Mouse (Mus musculus) heart, adult 18-20 months (tissue): ENCODE data around the gene Cirbp. TPM values are rescaled to one million over a fixed set of nuclear protein-coding genes. Genes with fewer than 3 reads are reported as not detected.
A peak's percentile ranks its signal among the peaks of the same experiment; 100 is the strongest.

ENCODE experiments used
- DNase-seq, 2 experiments: peaks; one replicate each; pipeline ENCODE4 v3.0.0; 2021 to 2022; ENCODE audit warnings: mixed read lengths in 1 of 2
- total RNA-seq, 2 experiments: library from RNA; stranded (reverse); gene quantifications; 2 replicates each; pipeline ENCODE4 v1.2.3; 2021

Gene Cirbp
- total RNA-seq, 2 experiments from 2014 or later: 46.3 to 54.9 TPM

DNA sequence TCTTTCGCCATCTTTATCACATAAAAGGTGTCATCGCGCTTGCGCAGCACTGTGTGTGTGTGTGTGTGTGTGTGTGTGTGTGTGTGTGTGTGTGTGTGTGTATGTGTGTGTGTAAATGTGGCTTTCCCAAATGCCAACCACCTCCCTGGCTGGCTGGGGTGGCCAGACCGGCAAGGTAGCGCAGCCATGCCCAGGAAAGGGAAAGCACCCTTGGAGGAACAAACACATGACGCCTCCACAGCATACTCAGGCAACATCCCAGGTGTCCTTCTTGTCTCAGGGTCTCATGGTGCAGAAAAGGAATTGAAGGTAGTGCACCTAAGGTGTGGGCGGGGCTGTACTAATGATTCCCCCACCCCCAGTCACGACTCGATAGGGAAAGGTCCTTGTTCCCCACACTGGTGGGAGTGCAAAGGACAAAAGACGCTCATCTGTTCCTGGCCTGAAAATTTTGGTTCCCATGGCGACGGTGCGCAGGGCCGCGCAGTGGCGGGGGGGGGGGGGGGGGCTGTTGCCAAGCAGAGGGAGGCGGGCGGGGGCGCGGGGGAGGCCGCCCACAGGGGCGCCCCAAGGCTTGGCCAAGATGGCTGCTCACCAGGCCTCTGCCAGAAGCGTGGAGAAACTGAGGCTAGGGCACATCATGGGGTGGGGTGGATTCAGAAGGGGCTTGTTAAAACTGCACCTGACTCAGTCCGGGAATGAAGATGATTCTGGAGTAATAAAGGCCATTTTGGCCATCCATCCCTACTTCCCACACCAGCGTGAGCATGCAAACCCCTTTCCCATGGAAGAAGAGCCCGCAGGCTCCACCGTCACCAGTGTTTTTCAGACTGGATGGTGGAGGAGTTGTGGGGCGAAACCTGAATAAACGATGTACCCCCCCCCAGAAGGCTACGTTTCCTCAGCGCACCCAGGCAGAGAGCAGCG, 27.9 kb upstream of the Cirbp start:
- peak in 1 of 2 experiments; percentile 3 for DNase-seq

DNA sequence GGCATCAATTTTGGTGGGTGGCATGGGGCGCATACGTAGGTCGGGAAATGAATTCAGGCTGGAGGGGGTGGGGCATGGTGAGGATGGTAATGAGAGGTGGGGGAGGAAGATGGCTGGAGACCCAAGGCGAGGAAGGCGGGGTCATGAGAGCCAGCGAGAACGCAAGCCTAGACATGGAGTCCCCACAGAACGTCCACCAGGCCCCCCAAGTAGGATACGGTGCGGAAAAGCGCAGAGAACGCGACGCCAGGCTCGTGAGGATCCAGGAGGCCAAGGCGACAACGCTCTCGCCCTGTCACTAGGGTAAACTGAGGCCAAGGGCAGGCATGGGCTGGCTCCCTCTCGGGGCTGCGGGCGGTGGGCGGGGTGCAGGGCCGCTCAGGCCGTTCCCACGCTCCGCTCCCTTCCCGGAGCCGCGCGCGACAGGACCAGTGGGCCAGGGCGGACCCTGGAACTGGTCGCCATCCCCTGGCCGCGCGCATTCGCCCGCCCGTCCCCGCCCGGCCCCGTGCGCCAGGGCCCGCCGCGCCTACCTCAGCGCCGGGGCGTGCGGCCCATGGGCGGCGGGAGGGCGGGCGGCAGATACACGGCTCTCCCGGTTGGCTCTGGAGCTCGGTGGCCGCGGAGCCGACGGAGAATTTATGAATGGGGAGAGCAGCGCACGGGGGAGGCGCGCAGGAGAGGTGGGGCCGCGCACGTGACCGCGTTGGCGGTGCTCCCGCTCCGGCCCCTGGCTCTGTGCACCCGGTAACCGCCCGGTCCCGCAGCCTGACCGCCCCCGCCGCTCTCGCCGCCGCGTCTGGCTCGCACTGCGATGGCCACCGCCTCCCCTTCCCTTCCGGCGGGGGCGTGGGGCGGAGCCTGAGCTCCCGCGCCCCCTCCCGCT, 27.0 kb upstream of the Cirbp start, which contains the start of gene Atp5d:
TSS of gene Atp5d (plus strand) at position 80 of the 886 bp plus-strand sequence.
- peak; percentile 66 to 77 for DNase-seq

DNA sequence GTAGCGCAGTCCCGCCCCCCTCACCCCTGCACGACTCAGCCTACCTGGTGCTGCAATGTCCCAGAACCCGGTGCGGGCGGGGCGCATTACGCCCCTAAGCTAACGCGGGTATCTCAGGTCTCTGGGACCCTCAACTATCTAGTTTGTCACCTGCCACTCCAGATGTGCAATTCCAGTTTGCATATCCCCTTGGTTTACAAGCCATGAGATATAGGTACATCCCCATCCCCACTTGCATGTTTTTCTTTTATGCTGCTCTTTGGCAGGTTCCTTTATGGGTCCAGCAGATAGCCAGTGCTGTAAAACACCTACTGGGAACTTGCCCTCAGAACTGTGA, 26.4 kb upstream of the Cirbp start:
- DNase-seq: no peak

DNA sequence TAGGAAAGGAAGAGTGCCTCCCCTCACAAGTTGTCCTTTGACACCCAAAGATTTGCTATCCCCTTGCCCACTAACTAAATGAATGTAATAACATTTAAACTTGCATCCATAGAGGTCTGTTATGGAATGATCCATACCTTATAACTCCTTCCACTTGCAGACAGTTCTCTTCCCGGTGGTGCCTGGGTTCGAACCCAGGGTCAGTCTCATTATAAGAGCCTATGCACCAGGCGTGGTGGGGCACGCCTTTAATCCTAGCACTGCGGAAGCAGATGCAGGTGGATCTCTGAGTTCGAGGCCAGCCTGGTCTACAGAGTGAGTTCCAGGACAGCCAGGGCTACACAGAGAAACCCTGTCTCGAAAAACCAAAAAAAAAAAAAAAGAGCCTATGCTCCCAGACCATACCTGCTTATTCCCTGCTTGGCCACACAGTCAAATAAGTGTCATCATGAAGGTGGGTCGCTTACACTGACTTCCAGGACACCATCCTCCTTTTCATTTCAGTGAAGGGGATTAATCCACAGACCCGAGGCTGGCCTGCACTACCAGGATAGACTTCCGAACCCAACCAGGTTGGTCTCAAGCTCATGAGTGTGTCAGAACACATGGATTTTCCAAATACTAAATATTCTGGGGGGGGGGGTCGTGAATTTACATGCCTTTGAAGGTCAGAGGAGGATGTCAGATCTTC, 25.7 kb upstream of the Cirbp start:
- DNase-seq: no peak

DNA sequence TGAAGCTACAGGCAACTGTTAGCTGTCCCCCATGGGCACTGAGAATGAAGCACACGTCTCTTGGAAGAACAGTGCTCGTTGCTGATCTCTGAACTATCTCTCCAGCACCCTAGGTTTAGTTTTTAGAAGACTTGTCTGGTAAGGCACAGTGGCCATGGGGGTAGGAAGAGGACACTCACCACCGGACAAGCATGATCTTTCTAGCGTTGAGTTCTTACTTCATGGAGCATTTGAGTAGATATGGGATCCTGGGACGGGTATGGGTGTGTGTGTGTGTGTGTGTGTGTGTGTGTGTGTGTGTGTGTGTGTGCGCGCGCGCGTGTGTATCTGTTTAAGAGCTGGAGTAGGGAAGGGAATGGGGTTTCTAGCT, 25.1 kb upstream of the Cirbp start, which contains the start of gene Cbarp:
TSS of gene Cbarp (minus strand) at position 170 of the 370 bp plus-strand sequence.
- DNase-seq: no peak

DNA sequence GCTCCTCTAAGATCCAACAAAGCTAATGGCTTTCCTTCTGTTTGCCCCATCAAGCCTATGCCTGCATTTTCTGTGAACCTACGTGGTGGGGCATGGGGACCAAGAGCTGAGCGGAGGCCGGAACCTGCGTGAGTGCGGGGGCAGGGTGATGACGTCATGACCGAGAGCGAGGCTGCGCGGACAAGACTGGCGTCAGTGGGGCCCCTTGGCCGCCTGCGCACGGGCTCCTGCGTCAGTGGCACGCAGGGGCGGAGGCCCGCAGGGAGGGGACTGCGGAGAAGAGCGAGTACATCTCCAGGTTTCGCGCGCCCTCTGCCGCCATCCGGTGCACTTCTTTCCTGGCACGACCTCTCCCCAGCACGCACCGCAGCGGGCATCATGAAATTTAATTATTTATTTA, 24.5 kb upstream of the Cirbp start:
- peak; percentile 95 to 98 for DNase-seq

DNA sequence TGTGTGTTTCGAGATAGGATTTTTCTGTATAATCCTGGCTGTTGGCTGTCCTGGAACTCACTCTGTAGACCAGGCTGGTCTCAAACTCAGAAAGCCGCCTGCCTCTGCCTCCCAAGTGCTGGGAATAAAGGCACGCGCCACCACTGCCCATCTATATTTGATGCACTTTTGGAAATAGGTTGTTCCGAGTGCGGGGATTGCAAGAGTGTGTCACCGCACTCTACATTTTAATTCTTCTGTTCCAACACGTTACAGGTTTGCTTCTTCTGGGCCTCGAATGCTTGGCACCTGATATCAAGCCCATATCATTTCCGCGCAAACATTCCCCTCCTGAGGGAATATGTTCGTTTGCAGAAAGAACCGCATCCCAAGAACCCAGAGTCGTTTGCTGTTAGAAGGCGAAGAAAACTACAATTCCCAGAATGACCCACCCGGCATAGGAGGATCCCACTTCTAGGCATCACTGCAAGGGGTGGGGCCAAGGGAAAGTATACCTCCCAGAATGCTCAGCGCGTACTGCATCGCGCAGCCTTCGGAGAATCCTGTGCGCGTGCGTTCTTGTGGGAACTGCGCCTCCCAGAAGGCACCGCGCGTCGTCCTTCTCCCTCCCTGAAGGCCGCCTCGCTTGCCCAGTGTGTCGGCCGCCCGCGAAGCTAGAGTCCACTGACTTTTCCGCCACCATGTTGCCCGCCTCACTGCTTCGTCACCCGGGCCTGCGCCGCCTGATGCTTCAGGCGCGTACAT, 23.8 kb upstream of the Cirbp start:
- DNase-seq: peak; percentile 97 to 98

DNA sequence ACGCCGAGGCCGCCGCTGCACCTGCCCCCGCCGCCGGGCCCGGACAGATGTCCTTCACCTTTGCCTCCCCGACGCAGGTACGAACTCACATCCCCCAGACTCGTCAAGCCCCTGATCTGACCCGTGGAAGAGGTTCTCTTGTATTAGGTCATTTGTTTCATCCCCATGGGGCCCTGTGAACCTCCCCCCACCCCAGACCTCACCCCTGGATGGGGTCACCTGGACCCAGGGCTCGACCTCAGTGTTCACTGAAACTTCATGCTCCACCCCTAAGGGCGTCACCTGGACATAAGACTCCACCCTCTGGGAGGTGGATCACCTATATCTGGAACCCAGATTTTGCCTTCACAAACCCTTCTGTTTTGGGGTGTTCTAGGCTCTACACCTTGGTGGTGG, 23.3 kb upstream of the Cirbp start:
- DNase-seq: no peak

DNA sequence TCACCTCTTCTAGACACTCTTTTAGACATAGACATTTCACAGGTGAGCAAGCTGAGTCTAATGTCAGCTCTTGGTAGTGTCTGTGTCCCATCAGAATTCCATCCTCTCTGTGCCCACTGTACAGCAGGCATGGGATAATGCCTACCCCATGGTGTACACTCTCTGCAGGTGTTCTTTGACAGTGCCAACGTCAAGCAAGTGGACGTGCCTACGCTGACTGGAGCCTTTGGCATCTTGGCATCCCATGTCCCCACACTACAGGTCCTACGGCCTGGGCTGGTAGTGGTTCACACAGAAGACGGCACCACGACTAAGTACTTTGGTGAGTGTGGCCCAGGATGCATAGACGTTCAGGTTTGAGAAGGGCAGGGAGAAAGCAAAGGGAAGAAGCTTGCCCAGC, 22.1 kb upstream of the Cirbp start:
- no peak for DNase-seq

DNA sequence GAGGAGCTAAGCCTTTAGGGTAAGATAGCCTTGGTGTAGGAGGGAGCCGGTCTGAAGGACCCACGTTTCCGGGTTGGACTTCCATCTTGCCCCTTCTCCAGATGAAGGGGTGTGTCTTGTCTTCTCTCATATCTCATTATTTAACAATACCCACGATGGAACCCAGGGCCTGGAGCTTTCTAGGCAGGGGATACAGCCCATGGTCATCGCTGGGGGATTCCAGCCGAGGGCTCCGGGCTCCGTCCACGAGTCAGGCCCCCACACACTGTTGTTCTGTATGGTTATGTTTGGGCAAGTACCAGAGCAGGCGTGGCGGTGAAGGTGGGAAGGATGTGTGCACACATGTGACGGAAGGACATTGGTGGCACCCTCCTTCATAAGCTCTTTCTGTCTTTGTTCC, 21.6 kb upstream of the Cirbp start:
- DNase-seq: no peak

DNA sequence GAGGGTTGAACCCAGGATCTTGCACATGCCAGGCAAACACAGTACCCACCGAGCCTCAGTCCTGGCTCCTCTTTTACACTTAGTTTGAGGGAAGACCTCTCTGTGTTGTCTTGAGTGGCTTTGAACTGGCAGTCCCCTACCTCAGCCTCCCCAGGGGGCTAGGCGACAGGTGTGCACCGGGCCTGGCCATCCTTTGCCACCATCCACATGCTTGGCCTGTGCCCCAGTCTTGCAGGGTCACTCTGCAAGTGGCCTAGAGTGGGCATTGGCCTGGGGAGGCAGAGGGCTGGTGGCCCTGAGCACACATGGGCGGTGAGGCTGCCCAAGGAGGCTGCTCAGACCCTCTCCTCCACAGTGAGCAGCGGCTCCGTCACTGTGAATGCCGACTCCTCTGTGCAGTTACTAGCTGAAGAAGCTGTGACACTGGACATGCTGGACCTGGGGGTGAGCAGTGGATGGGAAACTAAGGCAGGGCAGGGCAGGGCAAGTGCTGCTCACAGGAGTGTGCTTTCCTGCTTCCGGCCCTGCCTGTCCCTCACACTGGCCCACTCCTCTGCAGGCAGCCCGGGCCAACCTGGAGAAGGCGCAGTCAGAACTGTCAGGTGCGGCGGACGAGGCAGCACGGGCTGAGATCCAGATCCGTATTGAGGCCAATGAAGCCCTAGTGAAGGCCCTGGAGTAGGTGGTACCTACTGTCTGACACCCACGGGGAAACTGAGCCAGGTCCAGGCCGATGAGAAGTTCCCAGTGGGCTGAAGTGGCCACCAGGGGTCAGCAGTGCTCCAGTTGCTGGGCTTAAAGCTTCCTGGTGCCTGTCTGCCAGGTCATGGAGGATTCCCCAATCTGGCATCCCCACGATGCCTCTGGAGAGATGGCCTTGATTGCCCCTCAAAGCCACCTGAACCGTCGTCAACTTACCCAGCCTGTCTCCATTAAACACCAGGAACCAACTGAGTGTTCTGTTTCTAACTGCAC, 20.6 kb upstream of the Cirbp start:
- peak; percentile 83 to 89 for DNase-seq

DNA sequence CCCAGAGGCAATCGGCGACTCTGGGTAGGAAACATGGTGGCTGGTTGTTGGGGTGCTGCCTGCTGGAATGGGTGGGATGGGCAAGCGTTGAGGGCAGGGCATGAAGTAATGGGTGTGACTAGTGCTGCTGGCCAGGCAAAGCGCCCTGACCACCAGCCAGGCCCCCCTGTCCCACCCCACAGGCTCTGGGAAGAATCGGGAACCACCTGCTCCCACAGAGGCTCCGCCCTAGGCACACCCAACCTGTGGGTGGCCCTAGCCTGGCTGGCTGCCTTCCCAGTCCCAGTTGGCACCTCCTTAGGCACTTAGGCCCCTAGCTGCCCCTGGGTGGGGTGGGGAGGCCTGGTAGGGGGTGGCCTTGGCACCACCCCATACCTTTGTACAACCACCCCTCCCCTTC, 19.9 kb upstream of the Cirbp start:
- DNase-seq: peak; percentile 75 to 80

DNA sequence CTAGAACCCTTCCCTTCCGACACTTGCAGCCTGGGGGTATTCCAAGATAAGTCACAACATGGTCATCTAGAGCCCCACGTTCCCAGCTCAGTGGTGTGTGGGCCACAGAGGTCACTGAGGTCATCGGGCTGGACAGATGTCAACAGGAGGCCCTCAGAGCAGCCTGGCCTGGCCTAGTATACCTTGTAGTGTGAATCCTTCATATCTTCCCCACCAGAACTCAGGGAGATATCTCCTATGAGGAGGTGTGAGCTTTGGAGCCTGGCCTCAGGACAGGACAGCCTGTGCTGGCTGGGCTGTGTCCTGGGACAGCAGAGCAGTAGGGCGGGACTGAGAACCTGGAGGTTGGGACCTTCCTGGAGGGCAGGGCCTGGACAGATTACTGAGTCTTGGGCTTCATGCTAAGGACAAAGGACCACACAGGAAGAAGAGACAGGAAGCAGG, 19.2 kb upstream of the Cirbp start:
- peak; percentile 76 to 89 for DNase-seq

DNA sequence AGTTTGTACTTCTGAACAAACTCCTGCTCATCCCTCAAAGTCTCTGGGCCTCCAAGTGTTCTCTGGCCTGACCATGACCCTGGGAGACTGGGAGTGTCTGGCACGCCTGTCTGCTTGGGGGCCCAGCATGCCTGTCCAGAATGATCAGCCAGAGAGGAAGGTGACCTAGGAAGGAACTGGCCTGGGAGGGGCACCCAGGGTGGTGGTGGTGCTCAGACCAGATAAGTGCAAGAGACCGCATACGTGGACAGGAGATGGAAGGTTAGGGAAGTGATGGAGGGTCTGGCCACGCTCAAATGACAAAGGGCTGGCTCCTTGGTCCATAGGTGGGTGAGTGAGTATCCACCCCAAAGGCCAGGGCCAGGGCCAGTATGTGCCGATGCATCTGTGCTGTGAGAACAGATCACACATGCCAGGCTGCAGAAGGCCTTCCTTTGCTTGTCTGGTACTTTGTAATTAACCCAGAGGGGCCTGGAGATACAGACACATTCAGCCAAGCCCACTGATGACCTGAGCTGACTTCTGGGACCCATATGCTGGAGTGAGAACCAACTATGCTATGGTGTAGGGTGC, 18.6 kb upstream of the Cirbp start:
- peak in 1 of 2 experiments; percentile 65 for DNase-seq

DNA sequence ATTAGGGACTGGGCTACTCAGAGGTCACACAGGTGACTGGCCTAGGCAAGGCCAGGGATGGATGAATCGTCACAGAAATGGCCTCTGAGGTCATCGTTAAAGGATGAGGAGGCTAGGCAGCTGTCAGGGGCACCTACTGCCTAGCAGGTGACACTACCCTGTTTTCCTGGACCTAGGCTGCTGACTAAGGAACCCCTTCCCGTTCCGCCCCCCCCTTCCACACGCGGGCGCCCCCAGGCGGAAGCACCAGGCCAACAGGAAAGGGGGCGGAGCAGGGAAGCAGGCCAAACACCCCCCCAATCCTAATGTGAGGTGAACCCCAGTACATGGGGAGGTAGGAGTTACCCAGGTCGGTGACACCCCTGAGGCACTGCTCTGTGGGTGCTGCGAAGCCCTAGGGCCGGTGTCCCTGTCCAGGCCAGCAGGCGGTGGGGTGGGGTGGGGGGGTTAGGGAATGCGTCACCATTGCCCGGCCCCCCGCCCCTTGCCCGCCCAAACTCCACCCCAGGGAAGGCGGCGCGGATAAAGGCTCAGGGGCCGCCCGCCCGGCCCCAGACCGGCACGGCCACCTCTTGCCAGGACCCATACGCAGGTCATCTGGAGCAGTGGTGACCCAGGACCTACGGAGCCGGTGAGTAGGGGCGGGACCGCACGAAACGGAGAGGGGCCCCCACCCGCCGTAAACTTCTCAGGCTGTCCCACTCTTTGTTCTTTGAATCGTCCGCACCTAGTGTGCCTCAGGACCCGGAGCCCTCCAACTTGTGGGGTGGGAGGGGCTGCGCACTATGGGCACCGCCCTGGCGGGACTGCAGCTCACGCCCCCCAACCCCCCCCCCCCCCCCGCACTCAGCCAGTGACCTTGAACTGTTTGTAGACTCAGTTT, 17.8 kb upstream of the Cirbp start, which contains the start of gene Midn:
TSS of gene Midn (plus strand) at position 554 of the 883 bp plus-strand sequence.
- DNase-seq: peak; percentile 93

DNA sequence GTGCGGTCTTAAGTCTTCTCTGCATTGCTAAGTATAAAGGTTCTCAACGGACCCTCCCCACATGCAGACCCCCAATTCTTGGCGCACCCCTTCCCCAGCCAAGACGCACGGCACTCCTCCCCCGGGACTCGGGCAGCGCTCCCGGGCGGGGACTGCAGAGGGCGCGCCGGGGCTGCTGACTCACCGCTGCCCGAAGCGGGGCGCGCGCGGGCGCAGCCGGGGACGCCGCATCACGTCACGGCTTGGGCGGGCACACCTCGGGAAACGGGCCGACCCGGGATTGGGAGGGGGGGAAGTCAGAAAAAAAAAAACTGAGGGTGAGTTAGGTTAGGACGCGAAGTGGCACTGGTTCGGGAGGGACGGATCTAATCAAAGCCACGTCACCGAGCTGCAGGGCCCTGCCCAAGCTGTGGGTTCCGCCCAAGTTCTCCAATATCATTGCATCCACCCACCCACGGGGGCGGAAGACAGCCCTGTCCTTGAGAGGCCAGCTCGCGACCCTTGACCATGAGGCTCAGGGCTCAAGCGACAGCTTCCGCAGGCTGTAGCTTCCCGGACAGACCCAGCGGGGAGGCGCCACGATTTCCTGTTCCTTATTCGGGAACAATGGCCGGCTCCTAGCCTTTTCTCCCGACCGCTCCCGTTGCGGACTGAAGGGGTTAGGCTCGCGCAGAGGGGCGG, 17.0 kb upstream of the Cirbp start:
- peak; percentile 95 for DNase-seq

DNA sequence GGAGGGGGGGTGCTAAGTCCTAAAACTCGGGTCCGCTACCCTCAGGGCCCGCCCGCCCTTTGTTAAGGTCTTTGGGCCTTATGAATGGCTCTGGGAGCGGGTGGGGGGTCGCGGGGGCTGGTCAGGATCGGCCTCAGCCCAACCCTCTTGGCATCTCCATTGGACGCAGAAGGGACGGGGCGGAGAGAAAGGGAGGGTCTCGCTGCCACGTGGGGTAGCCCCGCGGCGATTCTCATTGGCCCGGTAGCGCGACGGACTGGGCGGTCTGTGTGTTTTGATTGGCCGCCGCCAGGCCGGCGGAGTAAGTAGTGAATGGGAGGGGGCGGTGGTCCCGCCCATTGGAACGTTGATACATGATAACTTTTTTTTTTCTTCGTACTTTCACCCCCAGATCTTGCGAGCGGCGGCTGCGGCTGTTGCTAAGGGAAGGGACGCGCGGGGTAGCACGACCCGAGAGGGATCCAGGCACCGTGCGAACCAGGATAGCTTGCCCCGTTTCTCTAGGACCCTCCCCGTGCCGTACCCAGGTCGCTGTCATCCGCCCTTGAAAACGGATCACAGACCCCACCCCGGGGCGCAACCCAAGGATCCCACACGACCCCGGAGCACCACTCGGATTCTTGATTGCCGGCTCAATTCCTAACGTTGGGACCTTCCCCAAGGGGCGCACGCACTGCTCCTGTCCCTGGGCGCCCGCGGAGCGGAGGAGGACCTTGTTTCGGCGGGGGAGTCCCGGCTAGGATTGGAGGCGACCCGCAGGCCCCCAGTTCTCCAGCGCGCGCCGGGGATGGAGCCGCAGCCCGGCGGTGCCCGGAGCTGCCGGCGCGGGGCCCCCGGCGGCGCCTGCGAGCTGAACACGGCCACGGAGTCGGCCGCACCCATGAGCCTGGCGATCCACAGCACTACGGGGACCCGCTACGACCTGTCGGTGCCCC, 16.2 kb upstream of the Cirbp start:
- peak; percentile 95 to 99 for DNase-seq
